22 mouse cellular contexts compared by ENCODE assay signal in the genomic region with DNA sequence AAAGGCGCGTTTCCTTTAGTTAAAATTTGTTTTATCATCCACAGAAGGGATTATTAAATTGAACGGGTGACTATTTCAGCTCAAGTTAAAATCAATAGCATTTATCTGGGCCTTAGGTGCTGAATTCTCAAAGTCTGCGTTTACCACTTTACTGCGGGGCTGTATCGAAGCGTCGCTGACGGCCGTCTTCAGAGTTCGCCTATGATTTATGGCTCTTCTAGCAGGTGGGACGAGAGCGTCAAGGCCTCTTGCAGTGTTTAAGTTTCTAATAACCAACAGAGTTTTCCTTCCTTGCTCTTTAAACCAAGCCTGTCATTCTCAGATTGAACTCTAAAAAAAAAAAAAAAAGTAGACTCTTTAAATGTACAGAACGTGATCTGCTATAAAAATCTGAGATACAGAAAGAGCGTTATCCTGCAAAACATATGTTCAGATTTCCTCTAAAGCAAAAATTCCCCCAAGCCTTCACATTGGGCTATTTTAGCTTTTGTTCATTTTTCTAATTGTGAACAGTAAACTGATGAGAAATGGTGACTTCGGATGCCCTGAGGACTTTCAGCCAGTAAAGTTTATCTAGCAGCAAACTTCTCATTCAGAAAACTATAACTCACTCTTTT.
DNase-seq lines count a peak whose midpoint lies in the region; ATAC-seq and TF ChIP-seq lines count a peak whose summit lies in the region.
"Had no signal": no experiment of that assay in that cellular context is flagged by ENCODE, and none has a peak within 500 bp of the region (broad histone marks: within the 10 kb centered on the region; RNA-seq: fewer than 3 reads in every experiment).

No protein-coding gene starts in this region.

- no peaks in the 10 kb centered on the region for H3K9me3 ChIP-seq in hindbrain, embryonic 15.5 days
- no peaks in the 10 kb centered on the region for H3K9me3 ChIP-seq in hindbrain, embryonic 13.5 days
- H3K9me3 ChIP-seq in stomach, embryonic 15.5 days = no peaks in the 10 kb centered on the region
- no peaks in the 10 kb centered on the region for H3K9me3 ChIP-seq in stomach, postnatal 0 days (ENCODE audit: control insufficient read depth, low read length)
- no peaks in the 10 kb centered on the region for H3K9me3 ChIP-seq in intestine, embryonic 15.5 days
- no peaks in the 10 kb centered on the region for H3K9me3 ChIP-seq in midbrain, embryonic 16.5 days (replicated peaks; ENCODE audit: control insufficient read depth, low read length, poor library complexity, severe bottlenecking)
- H3K9me3 ChIP-seq: heart, embryonic 12.5 days; liver, embryonic 12.5 days; midbrain, embryonic 13.5 days had no signal

- H3K9ac ChIP-seq in hindbrain, embryonic 15.5 days = no peak overlapping the region
- H3K9ac ChIP-seq in hindbrain, embryonic 13.5 days = no peak overlapping the region
- no peak overlapping the region for H3K9ac ChIP-seq in stomach, embryonic 15.5 days
- no peak overlapping the region for H3K9ac ChIP-seq in stomach, postnatal 0 days (ENCODE audit: low read length)
- no peak overlapping the region for H3K9ac ChIP-seq in intestine, embryonic 15.5 days
- no peak overlapping the region for H3K9ac ChIP-seq in midbrain, embryonic 16.5 days (ENCODE audit: low read depth, low read length)
- H3K9ac ChIP-seq: heart, embryonic 12.5 days; liver, embryonic 12.5 days; liver, postnatal 0 days; midbrain, embryonic 13.5 days had no signal

- ATAC-seq in hindbrain, embryonic 15.5 days (ENCODE audit: low FRiP score, low read depth) = no peak
- no peak for ATAC-seq in hindbrain, embryonic 13.5 days (ENCODE audit: low FRiP score)
- no peak for ATAC-seq in stomach, embryonic 15.5 days (ENCODE audit: insufficient read depth, low FRiP score, low read depth)
- no peak for ATAC-seq in stomach, postnatal 0 days (ENCODE audit: low FRiP score, low TSS enrichment)
- ATAC-seq in intestine, embryonic 15.5 days = peak; percentile 73
- ATAC-seq in midbrain, embryonic 16.5 days = no peak
- ATAC-seq: forebrain, embryonic 14.5 days; liver, embryonic 12.5 days; liver, postnatal 0 days; midbrain, embryonic 13.5 days had no signal

- H3K36me3 ChIP-seq in hindbrain, embryonic 15.5 days = no peaks in the 10 kb centered on the region
- H3K36me3 ChIP-seq in hindbrain, embryonic 13.5 days = no peaks in the 10 kb centered on the region
- H3K36me3 ChIP-seq in stomach, embryonic 15.5 days = no peaks in the 10 kb centered on the region
- H3K36me3 ChIP-seq in stomach, postnatal 0 days (ENCODE audit: control insufficient read depth, insufficient read depth, low read length) = no peaks in the 10 kb centered on the region
- H3K36me3 ChIP-seq in intestine, embryonic 15.5 days = no peaks in the 10 kb centered on the region
- no peaks in the 10 kb centered on the region for H3K36me3 ChIP-seq in midbrain, embryonic 16.5 days (ENCODE audit: control insufficient read depth, insufficient read depth, low read length)
- H3K36me3 ChIP-seq: heart, embryonic 12.5 days; liver, embryonic 12.5 days; midbrain, embryonic 13.5 days had no signal

- no peak overlapping the region for H3K4me3 ChIP-seq in hindbrain, embryonic 15.5 days
- no peak overlapping the region for H3K4me3 ChIP-seq in hindbrain, embryonic 13.5 days
- H3K4me3 ChIP-seq in stomach, embryonic 15.5 days (replicated peaks) = no peak overlapping the region
- H3K4me3 ChIP-seq in stomach, postnatal 0 days (ENCODE audit: low read depth, low read length) = no peak overlapping the region
- no peak overlapping the region for H3K4me3 ChIP-seq in intestine, embryonic 15.5 days (replicated peaks)
- H3K4me3 ChIP-seq in midbrain, embryonic 16.5 days (ENCODE audit: low read depth, low read length) = no peak overlapping the region
- H3K4me3 ChIP-seq: gastrocnemius, adult 2 months; heart, embryonic 12.5 days; liver, embryonic 12.5 days; midbrain, embryonic 13.5 days had no signal

- no peaks in the 10 kb centered on the region for H3K27me3 ChIP-seq in hindbrain, embryonic 15.5 days
- no peaks in the 10 kb centered on the region for H3K27me3 ChIP-seq in hindbrain, embryonic 13.5 days
- H3K27me3 ChIP-seq in stomach, embryonic 15.5 days (replicated peaks) = no peaks in the 10 kb centered on the region
- no peaks in the 10 kb centered on the region for H3K27me3 ChIP-seq in stomach, postnatal 0 days (ENCODE audit: control insufficient read depth, insufficient read depth, low read length)
- H3K27me3 ChIP-seq in intestine, embryonic 15.5 days (replicated peaks) = no peaks in the 10 kb centered on the region
- H3K27me3 ChIP-seq in midbrain, embryonic 16.5 days (ENCODE audit: control insufficient read depth, insufficient read depth, low read depth, low read length) = no peaks in the 10 kb centered on the region
- H3K27me3 ChIP-seq: heart, embryonic 12.5 days; liver, embryonic 12.5 days; midbrain, embryonic 13.5 days had no signal

- DNase-seq in stomach, postnatal 0 days (ENCODE audit: low spot score) = no peak
- DNase-seq in layer of hippocampus, postnatal 10 days (ENCODE audit: low spot score in 2 of 2) = no peak
- DNase-seq in cerebellum, postnatal 36 days = no peak
- DNase-seq: adrenal gland, postnatal 14 days; cerebellum, adult 11 months; cerebellum, adult 9-10 months; gastrocnemius, adult 2 months; gastrocnemius, postnatal 36 days; heart, adult 18-20 months; layer of hippocampus, adult 9-11 months; liver, postnatal 0 days; lung, postnatal 36 days; thymus, postnatal 14 days had no signal

- no peak overlapping the region for H3K27ac ChIP-seq in hindbrain, embryonic 15.5 days (replicated peaks)
- no peak overlapping the region for H3K27ac ChIP-seq in hindbrain, embryonic 13.5 days
- H3K27ac ChIP-seq in stomach, embryonic 15.5 days = no peak overlapping the region
- no peak overlapping the region for H3K27ac ChIP-seq in stomach, postnatal 0 days (replicated peaks)
- no peak overlapping the region for H3K27ac ChIP-seq in intestine, embryonic 15.5 days
- H3K27ac ChIP-seq in midbrain, embryonic 16.5 days (ENCODE audit: low read length) = no peak overlapping the region
- H3K27ac ChIP-seq: gastrocnemius, adult 2 months; liver, embryonic 12.5 days; midbrain, embryonic 13.5 days had no signal

- H3K4me1 ChIP-seq in hindbrain, embryonic 15.5 days (replicated peaks) = no peaks in the 10 kb centered on the region
- H3K4me1 ChIP-seq in hindbrain, embryonic 13.5 days (replicated peaks) = no peaks in the 10 kb centered on the region
- H3K4me1 ChIP-seq in stomach, embryonic 15.5 days = no peaks in the 10 kb centered on the region
- no peaks in the 10 kb centered on the region for H3K4me1 ChIP-seq in stomach, postnatal 0 days (replicated peaks; ENCODE audit: control insufficient read depth, insufficient read depth)
- H3K4me1 ChIP-seq in intestine, embryonic 15.5 days (replicated peaks) = no peaks in the 10 kb centered on the region
- no peaks in the 10 kb centered on the region for H3K4me1 ChIP-seq in midbrain, embryonic 16.5 days (ENCODE audit: control insufficient read depth, insufficient read depth, low read length)
- H3K4me1 ChIP-seq: heart, embryonic 12.5 days; liver, embryonic 12.5 days; midbrain, embryonic 13.5 days had no signal

- TF ChIP-seq EP300 in stomach, postnatal 0 days (optimal IDR thresholded peaks at IDR 0.05) = no peak

- H3K4me2 ChIP-seq in hindbrain, embryonic 15.5 days = peak overlapping the region; percentile 23; the same call in 1 of the 2 replicates
- H3K4me2 ChIP-seq in hindbrain, embryonic 13.5 days = no peak overlapping the region
- 0 out of 2 replicates have a peak overlapping the region, but pooled peaks have one; percentile 21 for H3K4me2 ChIP-seq in stomach, embryonic 15.5 days
- H3K4me2 ChIP-seq in stomach, postnatal 0 days (replicated peaks; ENCODE audit: low read depth) = no peak overlapping the region
- no peak overlapping the region for H3K4me2 ChIP-seq in intestine, embryonic 15.5 days (replicated peaks)
- H3K4me2 ChIP-seq in midbrain, embryonic 16.5 days (ENCODE audit: low read length) = no peak overlapping the region
- H3K4me2 ChIP-seq: heart, embryonic 12.5 days; liver, embryonic 12.5 days; midbrain, embryonic 13.5 days had no signal

- TF ChIP-seq CTCF in stomach, postnatal 0 days (IDR thresholded peaks at IDR 0.05; ENCODE audit: low read depth) = no peak

- WGBS in hindbrain, embryonic 15.5 days = 78% methylated on average over 16 of the region's 16 CpGs
- WGBS in hindbrain, embryonic 13.5 days = 75% methylated on average over 16 of the region's 16 CpGs
- 37% methylated on average over 16 of the region's 16 CpGs for WGBS in stomach, embryonic 15.5 days
- 42% methylated on average over 16 of the region's 16 CpGs for whole genome bisulfite sequencing in stomach, postnatal 0 days
- WGBS in intestine, embryonic 15.5 days = 34% methylated on average over 16 of the region's 16 CpGs
- WGBS in midbrain, embryonic 16.5 days = 89% methylated on average over 16 of the region's 16 CpGs

Comparison
In these comparisons a context has a peak if more than half of its experiments do, and no peak if none do; other contexts are left out.
1. H3K4me2 ChIP-seq: peak in hindbrain, embryonic 15.5 days (single experiment) and stomach, embryonic 15.5 days (single experiment); none in hindbrain, embryonic 13.5 days (single experiment), stomach, postnatal 0 days (single experiment), intestine, embryonic 15.5 days (single experiment) and midbrain, embryonic 16.5 days (single experiment).